Mouse (Mus musculus) neural tube, embryonic 11.5 days (tissue): Measurements from ENCODE around the gene Abca9. TPM values are rescaled to one million over a fixed set of nuclear protein-coding genes. Genes with fewer than 3 reads are reported as not detected.

ENCODE experiments used
- ATAC-seq: fragments of 200-750 bp; cut with Nextera tagmentation; 2 replicates; pipeline ENCODE4 v1.8.0; 2017; ENCODE audit warnings: moderate number of reproducible peaks, mild to moderate bottlenecking, moderate TSS enrichment, moderate library complexity; ENCODE audit not compliant: insufficient read depth, low FRiP score, low TSS enrichment
- DNase-seq: peaks from one replicate; pipeline ENCODE4 v3.0.0-alpha.2; 2015; ENCODE audit warnings: low spot score
- H3K27ac ChIP-seq: fragments of 300-500 bp; sonication (generic); 2 replicates; pipeline ENCODE4 v1.5.1; 2014; ENCODE audit warnings: low read depth, mild to moderate bottlenecking, low read length
- H3K27me3 ChIP-seq: fragments of 300-500 bp; sonication (generic); 2 replicates; pipeline ENCODE4 v1.6.1; 2014; ENCODE audit warnings: mild to moderate bottlenecking, low read length, mixed read lengths; ENCODE audit not compliant: control insufficient read depth, insufficient read depth
- H3K36me3 ChIP-seq: fragments of 300-500 bp; sonication (generic); 2 replicates; pipeline ENCODE4 v1.6.1; 2014; ENCODE audit warnings: mild to moderate bottlenecking, low read length, moderate library complexity, mixed read lengths; ENCODE audit not compliant: control insufficient read depth, insufficient read depth
- H3K4me1 ChIP-seq: fragments of 300-500 bp; sonication (generic); 2 replicates; pipeline ENCODE4 v1.6.1; 2014; ENCODE audit warnings: low read length, mixed read lengths; ENCODE audit not compliant: control insufficient read depth, insufficient read depth
- H3K4me2 ChIP-seq: fragments of 300-500 bp; sonication (generic); 2 replicates; pipeline ENCODE4 v1.6.1; 2014; ENCODE audit warnings: low read depth, mild to moderate bottlenecking, moderate library complexity
- H3K4me3 ChIP-seq: fragments of 300-500 bp; sonication (generic); 2 replicates; pipeline ENCODE4 v1.5.1; 2014; ENCODE audit warnings: low read depth, low read length
- H3K9ac ChIP-seq: fragments of 300-500 bp; sonication (generic); 2 replicates; pipeline ENCODE4 v1.6.1; 2014; ENCODE audit warnings: mild to moderate bottlenecking, low read length
- H3K9me3 ChIP-seq: fragments of 300-500 bp; sonication (generic); 2 replicates; pipeline ENCODE4 v1.6.1; 2016; ENCODE audit warnings: low read length; ENCODE audit not compliant: control insufficient read depth
- WGBS: fragments of 180-500 bp; shearing (Covaris S2); extraction: QIAGEN DNeasy Blood & Tissue Kit; methylation state at CpG from one replicate; pipeline ENCODE4 v1.1.7; 2014; 5-methylcytosine and 5-hydroxymethylcytosine counted together
- polyA plus RNA-seq: library from polyadenylated mRNA; unstranded; fragments of >200 nt; fragmentation: Nextera tagmentation; extraction: Ambion mirVana; gene quantifications from 2 replicates; pipeline ENCODE4 v1.2.1, GENCODE M21; 2014

The Abca9 gene
- polyA plus RNA-seq, 1 experiment from 2014 or later = 5.0 TPM

GRCm38 (mm10) chr11:110157059-110157458 is 10.9 kb downstream of the Abca9 start:
- DNase-seq (no peak), ATAC-seq (no peak)
- no peaks in the 10 kb centered on the region for H3K36me3 ChIP-seq
- 83% methylated on average over 6 of the region's 6 CpGs for WGBS
- no peak overlapping the region for H3K27ac ChIP-seq
- no peaks in the 10 kb centered on the region for H3K27me3 ChIP-seq
- no peak overlapping the region for H3K4me2 ChIP-seq
- H3K4me3 ChIP-seq = no peak overlapping the region
- H3K9ac ChIP-seq = no peak overlapping the region
- H3K4me1 ChIP-seq = no peaks in the 10 kb centered on the region
- no peaks in the 10 kb centered on the region; the same call in 1 of the 2 replicates for H3K9me3 ChIP-seq

- WGBS = 96% methylated on average over 11 of the region's 11 CpGs
- no peak for DNase-seq
- Histone ChIP-seq H3K4me1 (no peaks in the 10 kb centered on the region), H3K36me3 (no peaks in the 10 kb centered on the region), H3K4me2 (no peak overlapping the region), H3K4me3 (no peak overlapping the region), H3K9ac (no peak overlapping the region), H3K27ac (no peak overlapping the region), H3K9me3 (no peaks in the 10 kb centered on the region; the same call in 1 of the 2 replicates), H3K27me3 (no peaks in the 10 kb centered on the region)
- ATAC-seq = no peak
Measured at GRCm38 (mm10) chr11:110155985-110156384, 12.0 kb downstream of the Abca9 start.

DNA sequence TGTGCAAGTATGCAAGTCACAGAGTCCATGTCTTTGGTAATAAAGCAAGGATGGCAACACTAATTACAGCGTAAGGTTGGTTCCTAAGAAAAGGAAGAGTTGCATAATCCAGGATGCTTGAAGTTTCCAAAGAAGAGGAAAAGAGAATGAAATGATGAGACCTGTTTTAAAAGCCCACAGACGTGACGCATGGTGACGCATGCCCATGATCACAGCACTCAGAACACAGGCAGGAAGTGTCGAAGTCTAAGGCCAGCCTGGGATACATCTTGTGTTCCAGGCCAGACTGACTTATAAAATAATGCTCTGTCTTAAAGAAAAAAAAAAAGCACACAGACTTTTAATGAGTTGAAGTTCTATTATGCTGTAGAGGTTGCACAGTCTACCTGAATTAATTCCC is 20.4 kb downstream of the Abca9 start:
- Histone ChIP-seq H3K9ac (no peak overlapping the region), H3K9me3 (no peaks in the 10 kb centered on the region), H3K27ac (no peak overlapping the region), H3K4me1 (no peaks in the 10 kb centered on the region), H3K4me3 (no peak overlapping the region), H3K27me3 (no peaks in the 10 kb centered on the region), H3K4me2 (no peak overlapping the region), H3K36me3 (no peaks in the 10 kb centered on the region)
- DNase-seq (no peak), ATAC-seq (no peak)
- 97% methylated on average over 5 of the region's 5 CpGs for WGBS

DNA sequence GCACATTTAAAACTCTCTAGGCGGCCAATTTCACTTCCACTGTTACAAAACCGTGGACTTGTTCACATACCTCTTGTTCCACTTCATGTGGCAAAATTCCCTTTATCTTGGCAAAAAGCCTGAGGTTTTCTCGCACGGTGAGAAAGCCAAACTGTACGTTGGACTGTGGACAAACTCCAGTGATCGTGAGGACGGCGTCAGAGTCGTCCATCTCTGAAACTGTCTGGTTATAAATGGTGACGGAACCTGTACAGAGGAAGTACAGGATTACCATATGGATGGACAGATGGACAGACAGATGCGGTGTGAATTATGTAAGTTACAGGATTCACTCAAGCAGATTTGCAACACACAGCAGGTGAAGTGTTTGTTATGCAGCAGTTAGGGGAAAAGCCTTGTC is 22.6 kb downstream of the Abca9 start:
- no peaks in the 10 kb centered on the region for H3K27me3 ChIP-seq
- no peaks in the 10 kb centered on the region for H3K9me3 ChIP-seq
- no peak for DNase-seq
- no peaks in the 10 kb centered on the region for H3K36me3 ChIP-seq
- no peaks in the 10 kb centered on the region for H3K4me1 ChIP-seq
- no peak overlapping the region for H3K27ac ChIP-seq
- ATAC-seq = no peak
- no peak overlapping the region for H3K9ac ChIP-seq
- WGBS = 92% methylated on average over 11 of the region's 11 CpGs
- no peak overlapping the region for H3K4me3 ChIP-seq
- no peak overlapping the region for H3K4me2 ChIP-seq

DNA sequence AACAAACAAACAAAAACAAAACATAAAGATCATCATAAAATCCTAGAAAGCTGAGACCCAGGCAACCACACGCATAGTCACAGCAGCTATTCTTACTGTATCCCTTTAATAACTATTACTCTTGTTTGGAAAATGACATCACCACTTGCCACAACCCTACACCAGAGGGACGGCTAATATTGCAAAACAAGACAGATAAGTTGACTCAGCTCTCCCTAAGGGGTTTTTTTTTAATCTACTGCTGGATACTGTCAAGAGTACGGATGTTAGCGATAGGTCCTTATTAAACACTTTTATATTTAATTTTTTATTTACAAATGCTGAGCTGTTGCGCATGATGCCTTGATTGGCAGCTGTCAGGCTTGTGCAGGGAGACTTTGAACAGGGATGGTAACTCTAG is 37.2 kb downstream of the Abca9 start:
- Histone ChIP-seq H3K9me3 (no peaks in the 10 kb centered on the region), H3K27ac (no peak overlapping the region), H3K4me1 (no peaks in the 10 kb centered on the region), H3K4me2 (no peak overlapping the region), H3K9ac (no peak overlapping the region), H3K36me3 (no peaks in the 10 kb centered on the region), H3K27me3 (no peaks in the 10 kb centered on the region), H3K4me3 (no peak overlapping the region)
- ATAC-seq (no peak), DNase-seq (no peak)
- WGBS = 91% methylated on average over 5 of the region's 5 CpGs

DNA sequence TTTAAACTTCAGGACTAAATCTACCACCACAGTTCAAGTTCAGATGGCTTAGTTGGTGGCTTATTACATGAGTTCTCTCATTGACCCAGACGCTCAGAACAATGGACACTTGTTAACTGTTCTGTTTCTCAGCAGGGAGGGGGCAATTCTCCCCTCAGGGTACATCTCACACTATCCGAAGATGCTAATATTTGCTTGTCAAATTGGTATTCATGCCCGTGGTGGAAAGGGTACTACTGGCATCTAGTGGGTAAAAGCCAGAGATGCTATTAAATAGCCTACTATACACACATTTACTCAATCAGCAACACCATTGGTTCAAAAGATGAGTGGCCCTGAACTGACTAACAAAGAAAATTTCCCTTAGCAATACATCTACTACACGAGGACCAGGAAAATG is 56.9 kb downstream of the Abca9 start:
- ATAC-seq (no peak), DNase-seq (no peak)
- Histone ChIP-seq H3K4me1 (no peaks in the 10 kb centered on the region), H3K4me2 (no peak overlapping the region), H3K9me3 (no peaks in the 10 kb centered on the region), H3K9ac (no peak overlapping the region), H3K27me3 (no peaks in the 10 kb centered on the region), H3K27ac (no peak overlapping the region), H3K4me3 (no peak overlapping the region), H3K36me3 (no peaks in the 10 kb centered on the region)
- 59% methylated on average over 4 of the region's 4 CpGs for WGBS

DNA sequence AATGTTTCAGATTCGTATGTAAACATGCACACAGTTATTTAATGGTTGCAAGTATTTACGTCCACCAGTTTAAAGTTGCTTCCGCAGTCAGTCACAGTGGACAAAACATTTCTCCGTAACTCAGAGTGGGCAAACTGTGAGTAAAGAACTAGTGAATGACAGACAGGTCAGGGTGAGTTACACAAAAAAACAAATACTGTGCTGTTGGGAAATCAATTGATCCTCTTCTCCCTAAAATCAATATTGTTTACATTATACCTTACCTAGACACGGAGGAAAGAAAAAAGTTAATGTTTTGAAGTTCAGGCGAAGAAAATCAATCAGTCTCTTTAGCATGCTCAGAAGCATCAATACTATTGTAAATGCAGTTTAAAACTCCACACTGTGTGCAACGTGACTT is 66.6 kb downstream of the Abca9 start:
- Histone ChIP-seq H3K27me3 (no peaks in the 10 kb centered on the region), H3K36me3 (no peaks in the 10 kb centered on the region), H3K27ac (no peak overlapping the region), H3K4me1 (no peaks in the 10 kb centered on the region), H3K9me3 (no peaks in the 10 kb centered on the region), H3K4me3 (no peak overlapping the region), H3K4me2 (no peak overlapping the region), H3K9ac (no peak overlapping the region)
- no peak for DNase-seq
- WGBS = 89% methylated on average over 7 of the region's 7 CpGs
- ATAC-seq = no peak

- no peaks in the 10 kb centered on the region for H3K27me3 ChIP-seq
- no peak overlapping the region for H3K27ac ChIP-seq
- ATAC-seq = no peak
- no peaks in the 10 kb centered on the region for H3K36me3 ChIP-seq
- H3K9ac ChIP-seq = no peak overlapping the region
- no peak for DNase-seq
- no peak overlapping the region for H3K4me2 ChIP-seq
- no peak overlapping the region for H3K4me3 ChIP-seq
- H3K9me3 ChIP-seq = no peaks in the 10 kb centered on the region
- 72% methylated on average over 4 of the region's 4 CpGs for WGBS
- H3K4me1 ChIP-seq = no peaks in the 10 kb centered on the region
Measured at GRCm38 (mm10) chr11:110098901-110099300, 69.1 kb downstream of the Abca9 start.

DNA sequence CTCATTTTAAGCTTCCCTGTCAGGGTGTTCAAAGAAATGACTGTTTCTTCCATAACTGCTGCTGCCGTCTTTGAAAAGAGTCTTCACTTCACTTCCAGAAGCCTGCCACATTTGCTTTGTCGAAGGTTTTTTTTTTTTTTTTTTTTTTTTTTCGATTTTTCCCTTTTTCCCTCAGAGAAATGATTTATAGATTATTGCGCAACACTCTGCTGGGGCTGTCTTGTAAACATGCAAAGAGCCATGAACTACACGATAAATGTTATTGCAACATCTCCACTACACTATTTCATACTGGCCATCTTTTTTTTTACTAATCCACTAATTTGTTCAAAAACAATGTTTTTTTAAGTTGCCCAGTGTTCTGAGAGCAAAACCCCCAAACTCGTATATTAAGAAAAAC is 70.5 kb downstream of the Abca9 start:
- WGBS = 83% methylated on average over 6 of the region's 6 CpGs
- Histone ChIP-seq H3K9ac (no peak overlapping the region), H3K36me3 (no peaks in the 10 kb centered on the region), H3K4me1 (no peaks in the 10 kb centered on the region), H3K4me2 (no peak overlapping the region), H3K4me3 (no peak overlapping the region), H3K27ac (no peak overlapping the region), H3K9me3 (no peaks in the 10 kb centered on the region), H3K27me3 (no peaks in the 10 kb centered on the region)
- no peak for DNase-seq
- ATAC-seq = no peak
